Mouse (Mus musculus): ENCODE measurements around the gene Chpt1. TPM values are rescaled to one million over a fixed set of nuclear protein-coding genes. Genes with fewer than 3 reads are reported as not detected.

Chpt1 gene
- polyA plus RNA-seq, 1 experiment: 4.8 TPM

DNA sequence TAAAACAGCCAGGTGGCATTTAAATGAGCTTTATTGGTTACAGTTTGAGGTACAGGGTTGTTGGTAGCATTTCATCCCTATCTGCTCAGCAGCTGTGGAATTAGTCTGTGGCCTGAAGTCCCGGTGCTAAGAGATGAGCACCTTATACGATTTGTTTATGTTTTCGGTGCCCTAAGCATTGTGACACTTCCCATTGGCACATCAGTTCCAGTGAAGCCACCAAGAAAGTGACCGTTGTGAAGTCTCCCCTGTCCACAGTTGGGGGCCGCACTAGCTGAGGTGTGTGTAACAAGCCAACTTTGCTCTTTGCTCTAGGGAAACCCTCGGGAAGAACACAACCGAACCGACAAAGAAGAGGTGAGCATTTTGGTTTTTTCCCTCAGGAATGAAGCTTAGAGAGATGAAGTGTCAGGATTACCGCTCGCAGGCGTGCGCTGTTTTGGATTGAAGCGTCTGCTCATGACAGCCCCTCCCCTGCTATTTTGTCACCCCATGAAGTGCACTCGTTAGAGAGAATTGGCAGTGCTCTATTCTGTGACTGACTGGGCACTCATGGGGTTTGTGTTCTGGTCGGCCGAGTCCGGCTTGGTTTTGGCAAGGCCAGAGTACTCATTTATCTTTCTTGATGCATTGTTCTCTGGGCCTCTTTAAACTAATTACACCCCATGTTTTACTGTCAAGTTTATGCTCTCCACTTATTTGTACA, 91.4 kb downstream of the Chpt1 start:
- Histone ChIP-seq H3K36me3 (replicated peaks; ENCODE audit: low read length) (peaks cover 39% of the 10 kb centered on the region), H3K4me3 (replicated peaks) (no peak overlapping the region), H3K4me1 (peaks cover 5% of the 10 kb centered on the region; the same call in 1 of the 2 replicates), H3K9me3 (no peaks in the 10 kb centered on the region), H3K27me3 (replicated peaks) (no peaks in the 10 kb centered on the region)
- TF ChIP-seq FLI1 (IDR thresholded peaks at IDR 0.05; ENCODE audit: low read length) (no peak), GATA1 (IDR thresholded peaks at IDR 0.05; ENCODE audit: borderline replicate concordance, low read length) (no peak)

GRCm38 (mm10) chr10:88409751-88410150, 94.1 kb downstream of the Chpt1 start:
- H3K9me3 ChIP-seq: no peaks in the 10 kb centered on the region
- TF ChIP-seq GATA1 (IDR thresholded peaks at IDR 0.05; ENCODE audit: borderline replicate concordance, low read length) (no peak), FLI1 (IDR thresholded peaks at IDR 0.05; ENCODE audit: low read length) (no peak)
- no peaks in the 10 kb centered on the region for H3K4me1 ChIP-seq
- H3K27me3 ChIP-seq (replicated peaks): no peaks in the 10 kb centered on the region
- H3K36me3 ChIP-seq (replicated peaks; ENCODE audit: low read length): peaks cover 28% of the 10 kb centered on the region
- H3K4me3 ChIP-seq (replicated peaks): no peak overlapping the region

GRCm38 (mm10) chr10:88407875-88408631, 95.8 kb downstream of the Chpt1 start:
- Histone ChIP-seq H3K4me1 (no peaks in the 10 kb centered on the region), H3K4me3 (replicated peaks) (no peak overlapping the region), H3K9me3 (no peaks in the 10 kb centered on the region), H3K36me3 (replicated peaks; ENCODE audit: low read length) (peaks cover 17% of the 10 kb centered on the region), H3K27me3 (replicated peaks) (no peaks in the 10 kb centered on the region)
- no peak for TF ChIP-seq FLI1 (IDR thresholded peaks at IDR 0.05; ENCODE audit: low read length)
- no peak for TF ChIP-seq GATA1 (IDR thresholded peaks at IDR 0.05; ENCODE audit: borderline replicate concordance, low read length)

DNA sequence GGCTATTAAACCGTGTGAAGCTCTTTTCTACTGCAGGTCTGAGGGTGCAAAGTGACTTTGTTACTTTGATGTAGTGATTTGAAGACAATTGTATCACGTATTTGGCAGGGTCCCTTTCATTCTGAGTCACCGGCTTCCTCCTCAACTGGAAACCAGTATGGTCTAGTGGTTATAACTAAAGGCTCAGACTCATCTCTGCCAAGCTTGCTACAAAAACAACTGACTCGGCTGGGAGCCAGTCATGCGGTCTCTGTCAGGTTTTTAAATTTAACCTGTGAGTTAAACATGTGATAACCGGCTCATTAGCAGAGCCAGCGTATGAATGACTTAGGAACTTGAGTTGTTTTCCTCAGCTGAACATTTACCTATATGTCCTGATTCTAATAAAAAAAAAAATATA, 98.1 kb downstream of the Chpt1 start:
- 0 out of 2 replicates have a peak, but pooled peaks cover 3% of the 10 kb centered on the region for H3K9me3 ChIP-seq
- H3K4me1 ChIP-seq: no peaks in the 10 kb centered on the region
- no peaks in the 10 kb centered on the region for H3K27me3 ChIP-seq (replicated peaks)
- H3K4me3 ChIP-seq (replicated peaks): no peak overlapping the region
- peaks cover 16% of the 10 kb centered on the region for H3K36me3 ChIP-seq (replicated peaks; ENCODE audit: low read length)
- TF ChIP-seq GATA1 (IDR thresholded peaks at IDR 0.05; ENCODE audit: borderline replicate concordance, low read length) (no peak), FLI1 (IDR thresholded peaks at IDR 0.05; ENCODE audit: low read length) (no peak)

DNA sequence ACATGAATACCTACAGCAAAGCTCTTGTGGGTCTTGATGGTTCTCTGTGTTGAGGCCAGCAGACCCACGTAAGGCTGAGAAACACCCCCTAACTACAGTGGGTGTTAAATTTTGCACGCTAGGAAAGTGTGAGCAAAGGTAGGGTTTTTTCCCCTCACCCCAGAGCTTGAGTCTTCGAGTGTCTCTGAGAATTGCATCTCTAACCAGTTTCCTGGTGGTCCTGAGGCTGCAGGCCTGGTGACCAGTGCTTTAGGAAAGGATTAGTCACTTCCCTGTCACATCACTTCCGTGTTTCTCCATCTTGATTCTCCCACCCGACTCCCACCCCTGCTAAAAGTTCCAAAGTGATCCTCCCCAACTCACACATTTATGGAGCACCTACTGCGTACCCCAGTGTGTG, 99.7 kb downstream of the Chpt1 start:
- Histone ChIP-seq H3K36me3 (replicated peaks; ENCODE audit: low read length) (peaks cover 31% of the 10 kb centered on the region), H3K4me3 (replicated peaks) (no peak overlapping the region), H3K4me1 (no peaks in the 10 kb centered on the region), H3K9me3 (0 out of 2 replicates have a peak, but pooled peaks cover 3% of the 10 kb centered on the region), H3K27me3 (replicated peaks) (no peaks in the 10 kb centered on the region)
- no peak for TF ChIP-seq FLI1 (IDR thresholded peaks at IDR 0.05; ENCODE audit: low read length)
- no peak for TF ChIP-seq GATA1 (IDR thresholded peaks at IDR 0.05; ENCODE audit: borderline replicate concordance, low read length)

GRCm38 (mm10) chr10:88403021-88403420, 100.9 kb downstream of the Chpt1 start:
- Histone ChIP-seq H3K4me1 (no peaks in the 10 kb centered on the region), H3K4me3 (replicated peaks) (no peak overlapping the region), H3K9me3 (0 out of 2 replicates have a peak, but pooled peaks cover 3% of the 10 kb centered on the region), H3K27me3 (replicated peaks) (no peaks in the 10 kb centered on the region), H3K36me3 (replicated peaks; ENCODE audit: low read length) (peaks cover 31% of the 10 kb centered on the region)
- TF ChIP-seq GATA1 (IDR thresholded peaks at IDR 0.05; ENCODE audit: borderline replicate concordance, low read length): no peak

Other genes with a start within 250 kb of the Chpt1 start
- gene Dram1, start 125.0 kb downstream of the Chpt1 start, polyA plus RNA-seq (2012; ENCODE audit: insufficient read depth, low replicate concordance): 0.72 TPM in 1 of 2 replicates, not detected in the other
- gene Gnptab, start 124.9 kb downstream of the Chpt1 start, polyA plus RNA-seq (2012; ENCODE audit: insufficient read depth, low replicate concordance): 0.57 TPM in 1 of 2 replicates, not detected in the other
- not detected in 2 replicates for gene Sycp3, start 44.5 kb downstream of the Chpt1 start, polyA plus RNA-seq (2012; ENCODE audit: insufficient read depth, low replicate concordance)
- not detected in 2 replicates for gene Mybpc1, start 101.1 kb upstream of the Chpt1 start, polyA plus RNA-seq (2012; ENCODE audit: insufficient read depth, low replicate concordance)
- not detected in 2 replicates for gene Spic, start 180.9 kb upstream of the Chpt1 start, polyA plus RNA-seq (2012; ENCODE audit: insufficient read depth, low replicate concordance)
- gene Arl1, start 226.8 kb upstream of the Chpt1 start, polyA plus RNA-seq (2012; ENCODE audit: insufficient read depth, low replicate concordance): 6.0 and 25.2 TPM in 2 replicates